Mouse (Mus musculus) gastrocnemius, postnatal 4 days (tissue): ENCODE data around the gene Creg1. TPM values are rescaled to one million over a fixed set of nuclear protein-coding genes. Genes with fewer than 3 reads are reported as not detected.

Experiments
- total RNA-seq, 2 experiments: library from RNA; stranded (reverse); gene quantifications; 2 replicates each; pipeline ENCODE4 v1.2.3; 2021

Gene Creg1
- total RNA-seq, 2 experiments from 2014 or later: 27.5 to 28.3 TPM

Other genes with a start within 250 kb of the Creg1 start
- 10 to 100 TPM; 57.2 to 61.3 TPM for gene Mpzl1, start 129.2 kb upstream of the Creg1 start, total RNA-seq
- 100 to 1,000 TPM; 108 to 126 TPM for gene Rcsd1, start 54.0 kb upstream of the Creg1 start, total RNA-seq
- gene Cd247, start 24.9 kb downstream of the Creg1 start, total RNA-seq: 1 to 10 TPM in 1 of 2 experiments, under 1 TPM in 1; 0.70 to 1.1 TPM
- 10 to 100 TPM; 11.2 TPM for gene Pou2f1, start 238.9 kb downstream of the Creg1 start, total RNA-seq